Mouse (Mus musculus): Measurements from ENCODE around the gene Scaf1. TPM values are rescaled to one million over a fixed set of nuclear protein-coding genes. Genes with fewer than 3 reads are reported as not detected.

Gene Scaf1
- polyA plus RNA-seq, 1 experiment from 2014 or later, result 24.5 TPM

GRCm38 (mm10) chr7:45046853-45047350, 30.7 kb upstream of the Scaf1 start:
- no peak overlapping the region for H3K4me2 ChIP-seq (ENCODE audit: low read depth, low read length)
- no peak for ATAC-seq (ENCODE audit: insufficient read depth, low FRiP score)
- H3K9me3 ChIP-seq (replicated peaks; ENCODE audit: control insufficient read depth, low read length), result no peaks in the 10 kb centered on the region
- no peaks in the 10 kb centered on the region for H3K27me3 ChIP-seq (ENCODE audit: control insufficient read depth, insufficient read depth, low read length)
- no peak overlapping the region for H3K9ac ChIP-seq (ENCODE audit: low read length)
- peaks cover 10% of the 10 kb centered on the region for H3K4me1 ChIP-seq (ENCODE audit: control insufficient read depth, insufficient read depth, low read length)
- 92% methylated on average over 26 of the region's 26 CpGs for whole genome bisulfite sequencing
- H3K36me3 ChIP-seq (ENCODE audit: control insufficient read depth, insufficient read depth, low read length), result peaks cover 57% of the 10 kb centered on the region
- no peak overlapping the region for H3K27ac ChIP-seq (ENCODE audit: low read length)
- H3K4me3 ChIP-seq (replicated peaks; ENCODE audit: low read length), result no peak overlapping the region

GRCm38 (mm10) chr7:45045741-45046140, 29.6 kb upstream of the Scaf1 start:
- no peaks in the 10 kb centered on the region for H3K9me3 ChIP-seq (replicated peaks; ENCODE audit: control insufficient read depth, low read length)
- no peaks in the 10 kb centered on the region for H3K27me3 ChIP-seq (ENCODE audit: control insufficient read depth, insufficient read depth, low read length)
- H3K27ac ChIP-seq (ENCODE audit: low read length), result no peak overlapping the region
- H3K36me3 ChIP-seq (ENCODE audit: control insufficient read depth, insufficient read depth, low read length), result peaks cover 63% of the 10 kb centered on the region
- no peak overlapping the region for H3K4me2 ChIP-seq (ENCODE audit: low read depth, low read length)
- no peak overlapping the region for H3K9ac ChIP-seq (ENCODE audit: low read length)
- H3K4me3 ChIP-seq (replicated peaks; ENCODE audit: low read length), result no peak overlapping the region
- no peaks in the 10 kb centered on the region for H3K4me1 ChIP-seq (ENCODE audit: control insufficient read depth, insufficient read depth, low read length)
- no peak for ATAC-seq (ENCODE audit: insufficient read depth, low FRiP score)
- 91% methylated on average over 22 of the region's 22 CpGs for WGBS

- no peak overlapping the region for H3K4me3 ChIP-seq (replicated peaks; ENCODE audit: low read length)
- no peak for ATAC-seq (ENCODE audit: insufficient read depth, low FRiP score)
- H3K4me2 ChIP-seq (ENCODE audit: low read depth, low read length), result no peak overlapping the region
- H3K9me3 ChIP-seq (replicated peaks; ENCODE audit: control insufficient read depth, low read length), result no peaks in the 10 kb centered on the region
- H3K9ac ChIP-seq (ENCODE audit: low read length), result no peak overlapping the region
- no peaks in the 10 kb centered on the region for H3K27me3 ChIP-seq (ENCODE audit: control insufficient read depth, insufficient read depth, low read length)
- no peaks in the 10 kb centered on the region for H3K4me1 ChIP-seq (ENCODE audit: control insufficient read depth, insufficient read depth, low read length)
- no peak overlapping the region for H3K27ac ChIP-seq (ENCODE audit: low read length)
- H3K36me3 ChIP-seq (ENCODE audit: control insufficient read depth, insufficient read depth, low read length), result peaks cover 60% of the 10 kb centered on the region
- WGBS, result 91% methylated on average over 14 of the region's 14 CpGs
These were observed 27.1 kb upstream of the Scaf1 start for GRCm38 (mm10) chr7:45043307-45043706.

- Histone ChIP-seq H3K27me3 (ENCODE audit: control insufficient read depth, insufficient read depth, low read length) (no peaks in the 10 kb centered on the region), H3K4me1 (ENCODE audit: control insufficient read depth, insufficient read depth, low read length) (no peaks in the 10 kb centered on the region), H3K36me3 (ENCODE audit: control insufficient read depth, insufficient read depth, low read length) (peaks cover 50% of the 10 kb centered on the region), H3K4me2 (ENCODE audit: low read depth, low read length) (no peak overlapping the region), H3K4me3 (replicated peaks; ENCODE audit: low read length) (no peak overlapping the region), H3K9ac (ENCODE audit: low read length) (no peak overlapping the region), H3K27ac (ENCODE audit: low read length) (no peak overlapping the region), H3K9me3 (replicated peaks; ENCODE audit: control insufficient read depth, low read length) (no peaks in the 10 kb centered on the region)
- ATAC-seq (ENCODE audit: insufficient read depth, low FRiP score), result no peak
- WGBS, result 92% methylated on average over 9 of the region's 9 CpGs
These were observed 24.7 kb upstream of the Scaf1 start for GRCm38 (mm10) chr7:45040851-45041250.

GRCm38 (mm10) chr7:45038411-45038810, 22.2 kb upstream of the Scaf1 start:
- no peak overlapping the region for H3K4me3 ChIP-seq (replicated peaks; ENCODE audit: low read length)
- 88% methylated on average over 9 of the region's 9 CpGs for WGBS
- no peak overlapping the region for H3K27ac ChIP-seq (ENCODE audit: low read length)
- H3K9me3 ChIP-seq (replicated peaks; ENCODE audit: control insufficient read depth, low read length), result no peaks in the 10 kb centered on the region
- H3K9ac ChIP-seq (ENCODE audit: low read length), result no peak overlapping the region
- no peaks in the 10 kb centered on the region for H3K4me1 ChIP-seq (ENCODE audit: control insufficient read depth, insufficient read depth, low read length)
- H3K36me3 ChIP-seq (ENCODE audit: control insufficient read depth, insufficient read depth, low read length), result peaks cover 64% of the 10 kb centered on the region
- no peak overlapping the region for H3K4me2 ChIP-seq (ENCODE audit: low read depth, low read length)
- ATAC-seq (ENCODE audit: insufficient read depth, low FRiP score), result no peak
- no peaks in the 10 kb centered on the region for H3K27me3 ChIP-seq (ENCODE audit: control insufficient read depth, insufficient read depth, low read length)

GRCm38 (mm10) chr7:45037720-45038361, 21.7 kb upstream of the Scaf1 start:
- no peak overlapping the region for H3K4me3 ChIP-seq (replicated peaks; ENCODE audit: low read length)
- H3K9me3 ChIP-seq (replicated peaks; ENCODE audit: control insufficient read depth, low read length), result no peaks in the 10 kb centered on the region
- WGBS, result 67% methylated on average over 7 of the region's 7 CpGs
- H3K4me1 ChIP-seq (ENCODE audit: control insufficient read depth, insufficient read depth, low read length), result no peaks in the 10 kb centered on the region
- no peak overlapping the region for H3K27ac ChIP-seq (ENCODE audit: low read length)
- H3K27me3 ChIP-seq (ENCODE audit: control insufficient read depth, insufficient read depth, low read length), result no peaks in the 10 kb centered on the region
- H3K4me2 ChIP-seq (ENCODE audit: low read depth, low read length), result no peak overlapping the region
- ATAC-seq (ENCODE audit: insufficient read depth, low FRiP score), result 0 out of 2 replicates have a peak, but pooled peaks have one; percentile 38
- H3K9ac ChIP-seq (ENCODE audit: low read length), result no peak overlapping the region
- H3K36me3 ChIP-seq (ENCODE audit: control insufficient read depth, insufficient read depth, low read length), result peaks cover 61% of the 10 kb centered on the region

GRCm38 (mm10) chr7:45036702-45037101, 20.5 kb upstream of the Scaf1 start:
- WGBS, result 77% methylated on average over 11 of the region's 11 CpGs
- Histone ChIP-seq H3K27ac (ENCODE audit: low read length) (no peak overlapping the region), H3K9me3 (replicated peaks; ENCODE audit: control insufficient read depth, low read length) (no peaks in the 10 kb centered on the region), H3K27me3 (ENCODE audit: control insufficient read depth, insufficient read depth, low read length) (no peaks in the 10 kb centered on the region), H3K4me2 (ENCODE audit: low read depth, low read length) (no peak overlapping the region), H3K9ac (ENCODE audit: low read length) (no peak overlapping the region), H3K36me3 (ENCODE audit: control insufficient read depth, insufficient read depth, low read length) (peaks cover 65% of the 10 kb centered on the region), H3K4me1 (ENCODE audit: control insufficient read depth, insufficient read depth, low read length) (no peaks in the 10 kb centered on the region), H3K4me3 (replicated peaks; ENCODE audit: low read length) (no peak overlapping the region)
- no peak for ATAC-seq (ENCODE audit: insufficient read depth, low FRiP score)

- Histone ChIP-seq H3K9ac (ENCODE audit: low read length) (no peak overlapping the region), H3K4me1 (ENCODE audit: control insufficient read depth, insufficient read depth, low read length) (no peaks in the 10 kb centered on the region), H3K36me3 (ENCODE audit: control insufficient read depth, insufficient read depth, low read length) (peaks cover 62% of the 10 kb centered on the region), H3K4me2 (ENCODE audit: low read depth, low read length) (no peak overlapping the region), H3K27me3 (ENCODE audit: control insufficient read depth, insufficient read depth, low read length) (no peaks in the 10 kb centered on the region), H3K9me3 (replicated peaks; ENCODE audit: control insufficient read depth, low read length) (no peaks in the 10 kb centered on the region), H3K27ac (ENCODE audit: low read length) (no peak overlapping the region), H3K4me3 (replicated peaks; ENCODE audit: low read length) (no peak overlapping the region)
- no peak for ATAC-seq (ENCODE audit: insufficient read depth, low FRiP score)
- 81% methylated on average over 3 of the region's 3 CpGs for WGBS
These were observed 19.5 kb upstream of the Scaf1 start for GRCm38 (mm10) chr7:45035631-45036030.

GRCm38 (mm10) chr7:45033722-45034359, 17.7 kb upstream of the Scaf1 start:
- no peak overlapping the region for H3K27ac ChIP-seq (ENCODE audit: low read length)
- no peak for ATAC-seq (ENCODE audit: insufficient read depth, low FRiP score)
- WGBS, result 94% methylated on average over 19 of the region's 19 CpGs
- H3K4me1 ChIP-seq (ENCODE audit: control insufficient read depth, insufficient read depth, low read length), result no peaks in the 10 kb centered on the region
- H3K27me3 ChIP-seq (ENCODE audit: control insufficient read depth, insufficient read depth, low read length), result no peaks in the 10 kb centered on the region
- peaks cover 53% of the 10 kb centered on the region for H3K36me3 ChIP-seq (ENCODE audit: control insufficient read depth, insufficient read depth, low read length)
- no peak overlapping the region for H3K9ac ChIP-seq (ENCODE audit: low read length)
- no peaks in the 10 kb centered on the region for H3K9me3 ChIP-seq (replicated peaks; ENCODE audit: control insufficient read depth, low read length)
- no peak overlapping the region for H3K4me2 ChIP-seq (ENCODE audit: low read depth, low read length)
- H3K4me3 ChIP-seq (replicated peaks; ENCODE audit: low read length), result no peak overlapping the region

Measured in stomach, embryonic 16.5 days (tissue).